Mouse (Mus musculus): ENCODE results near the gene Dusp18. TPM values are rescaled to one million over a fixed set of nuclear protein-coding genes. Genes with fewer than 3 reads are reported as not detected.

The Dusp18 gene
- polyA plus RNA-seq, 1 experiment = not detected

DNA sequence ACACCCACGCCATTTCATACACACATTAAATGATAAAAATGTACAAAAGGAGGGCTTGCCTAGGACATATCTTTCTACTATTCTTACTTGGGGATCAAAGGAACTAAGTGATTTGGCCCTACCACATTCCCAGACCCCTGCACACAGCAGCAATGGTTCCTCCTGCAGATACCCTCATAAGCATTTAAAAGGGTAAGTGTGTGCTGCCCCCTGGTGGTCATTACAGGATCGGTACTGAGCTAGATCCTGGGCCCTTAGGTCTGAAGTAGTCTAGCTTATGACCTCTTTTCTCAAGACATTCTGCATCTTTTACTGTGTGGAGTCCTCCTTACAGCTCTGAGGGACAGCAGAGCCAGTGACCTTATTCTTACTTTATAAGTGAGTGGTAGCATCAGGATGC, 15.2 kb upstream of the Dusp18 start:
- Histone ChIP-seq H3K36me3 (ENCODE audit: control insufficient read depth) (no peaks in the 10 kb centered on the region), H3K9me3 (ENCODE audit: control insufficient read depth, low read length) (no peaks in the 10 kb centered on the region), H3K4me3 (replicated peaks) (no peak overlapping the region), H3K27me3 (ENCODE audit: control insufficient read depth) (peaks cover 21% of the 10 kb centered on the region), H3K4me1 (ENCODE audit: control insufficient read depth) (no peaks in the 10 kb centered on the region)
- TF ChIP-seq GATA1 (IDR thresholded peaks at IDR 0.05; ENCODE audit: low read length) = no peak
- TF ChIP-seq TAL1 (IDR thresholded peaks at IDR 0.05; ENCODE audit: low read length) = no peak

DNA sequence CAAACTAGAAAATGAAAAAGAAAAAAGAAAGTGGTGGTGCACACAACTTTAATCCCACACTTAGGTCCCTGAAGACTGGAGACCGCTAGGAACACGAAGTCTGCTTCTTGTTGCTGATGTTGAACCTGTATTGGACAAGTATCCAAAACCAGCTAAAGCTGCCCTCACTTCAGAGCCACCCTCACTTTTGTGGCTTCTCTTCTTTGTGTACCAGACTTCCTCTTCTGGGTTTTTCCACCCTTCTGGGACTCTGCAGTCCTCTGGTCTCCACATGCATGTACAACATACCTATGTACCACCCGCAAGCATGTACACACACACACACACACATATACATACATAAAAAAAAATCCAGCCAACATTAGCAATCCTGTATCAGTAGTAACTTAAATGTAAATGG, 11.3 kb upstream of the Dusp18 start:
- no peak overlapping the region for H3K4me3 ChIP-seq (replicated peaks)
- no peaks in the 10 kb centered on the region for H3K36me3 ChIP-seq (ENCODE audit: control insufficient read depth)
- no peaks in the 10 kb centered on the region for H3K9me3 ChIP-seq (ENCODE audit: control insufficient read depth, low read length)
- TF ChIP-seq GATA1 (IDR thresholded peaks at IDR 0.05; ENCODE audit: low read length) = no peak
- no peak for TF ChIP-seq TAL1 (IDR thresholded peaks at IDR 0.05; ENCODE audit: low read length)
- H3K27me3 ChIP-seq (ENCODE audit: control insufficient read depth) = peaks cover 17% of the 10 kb centered on the region
- peaks cover 17% of the 10 kb centered on the region for H3K4me1 ChIP-seq (ENCODE audit: control insufficient read depth)

DNA sequence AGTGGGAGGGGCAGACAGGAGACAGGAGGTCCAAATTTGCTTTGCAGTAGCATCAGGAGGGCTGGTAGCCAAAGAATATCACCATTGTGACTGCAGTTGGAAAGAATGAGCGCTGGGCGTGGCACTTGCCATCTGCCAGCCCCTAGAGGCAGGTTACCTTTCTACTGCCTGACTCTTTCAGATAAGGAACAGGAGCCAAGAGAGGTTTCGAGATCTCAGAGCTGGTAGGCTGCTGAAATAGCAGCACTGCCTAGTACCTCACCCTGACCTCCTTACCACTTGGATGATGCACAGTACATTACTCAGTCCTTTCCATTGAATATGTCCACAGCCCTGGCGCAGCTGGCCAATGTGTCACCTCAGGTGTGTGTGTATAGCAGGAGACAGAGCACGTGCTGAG, 7.7 kb upstream of the Dusp18 start:
- H3K9me3 ChIP-seq (ENCODE audit: control insufficient read depth, low read length) = no peaks in the 10 kb centered on the region
- H3K4me1 ChIP-seq (ENCODE audit: control insufficient read depth) = peaks cover 17% of the 10 kb centered on the region
- no peaks in the 10 kb centered on the region for H3K36me3 ChIP-seq (ENCODE audit: control insufficient read depth)
- no peak overlapping the region for H3K4me3 ChIP-seq (replicated peaks)
- H3K27me3 ChIP-seq (ENCODE audit: control insufficient read depth) = peaks cover 20% of the 10 kb centered on the region
- TF ChIP-seq TAL1 (IDR thresholded peaks at IDR 0.05; ENCODE audit: low read length) (peak; percentile 51; the same call in 2 of the 3 replicates), GATA1 (IDR thresholded peaks at IDR 0.05; ENCODE audit: low read length) (no peak)

DNA sequence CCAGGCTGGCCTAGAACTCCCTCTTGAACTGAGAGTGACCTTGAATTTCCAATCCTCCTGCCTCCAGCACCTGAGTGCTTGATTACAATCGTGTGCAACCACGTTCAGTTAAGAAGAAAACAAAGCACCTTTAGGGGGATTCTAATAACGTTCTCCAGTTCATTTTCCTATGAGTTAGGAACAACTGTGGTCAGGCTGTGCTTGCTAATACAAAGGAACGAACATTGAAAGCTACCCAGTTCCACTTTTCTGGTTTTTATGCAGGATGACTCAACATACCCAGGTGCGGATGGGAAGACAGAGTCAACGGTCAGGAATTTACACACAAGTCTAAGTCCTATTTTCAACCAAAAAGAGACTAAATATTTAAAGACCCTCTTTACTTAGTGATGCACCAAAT, 1.1 kb upstream of the Dusp18 start:
- no peak for TF ChIP-seq TAL1 (IDR thresholded peaks at IDR 0.05; ENCODE audit: low read length)
- TF ChIP-seq GATA1 (IDR thresholded peaks at IDR 0.05; ENCODE audit: low read length) = no peak
- no peaks in the 10 kb centered on the region for H3K9me3 ChIP-seq (ENCODE audit: control insufficient read depth, low read length)

DNA sequence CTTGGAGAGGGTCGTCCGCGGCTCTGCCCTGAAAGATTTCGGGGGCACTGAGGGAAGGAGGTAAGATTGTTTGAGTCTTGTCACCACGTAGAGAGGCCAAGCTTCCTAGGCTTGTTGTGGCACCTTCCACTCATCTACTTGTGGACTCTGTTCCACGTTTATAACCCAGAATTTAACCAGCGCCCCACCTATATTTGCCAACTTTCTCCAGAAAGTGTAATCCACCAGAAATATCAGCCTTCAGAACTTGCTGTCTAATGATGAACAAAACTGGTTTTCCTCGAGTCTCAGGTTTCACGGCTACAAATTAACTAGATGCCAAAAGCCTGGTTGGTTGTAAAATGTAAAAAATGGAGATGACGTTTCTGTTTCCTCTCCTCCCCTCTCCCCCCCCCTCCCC, 418 bp downstream of the Dusp18 start:
- H3K4me3 ChIP-seq (replicated peaks) = peak overlapping the region; percentile 62

More for the DNA sequence above, 1.1 kb upstream of the Dusp18 start:
- Histone ChIP-seq H3K36me3 (ENCODE audit: control insufficient read depth) (no peaks in the 10 kb centered on the region), H3K4me1 (ENCODE audit: control insufficient read depth) (peaks cover 14% of the 10 kb centered on the region), H3K4me3 (replicated peaks) (no peak overlapping the region), H3K27me3 (ENCODE audit: control insufficient read depth) (peaks cover 19% of the 10 kb centered on the region)

DNA sequence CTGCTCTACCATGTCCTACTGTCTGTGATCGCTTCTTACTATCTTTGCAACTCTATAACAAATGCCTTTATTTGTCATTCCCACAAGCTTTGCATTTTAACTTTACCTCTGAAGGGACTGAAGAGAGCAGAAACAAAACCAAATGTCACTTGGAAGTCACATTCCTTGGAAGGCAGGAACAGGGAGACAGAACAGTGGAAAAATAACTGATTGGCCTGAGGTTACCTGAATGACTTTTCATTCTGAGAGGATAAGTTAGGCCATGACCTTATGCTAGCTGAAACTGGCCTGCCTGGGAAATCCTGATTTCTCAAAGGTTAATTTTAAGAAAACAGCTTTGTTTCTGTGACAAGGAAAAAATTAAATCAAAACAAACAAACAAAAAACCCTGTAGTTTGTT, 893 bp downstream of the Dusp18 start:
- TF ChIP-seq GATA1 (IDR thresholded peaks at IDR 0.05; ENCODE audit: low read length) (no peak), TAL1 (IDR thresholded peaks at IDR 0.05; ENCODE audit: low read length) (no peak)
- Histone ChIP-seq H3K36me3 (ENCODE audit: control insufficient read depth) (no peaks in the 10 kb centered on the region), H3K9me3 (ENCODE audit: control insufficient read depth, low read length) (no peaks in the 10 kb centered on the region), H3K4me3 (replicated peaks) (no peak overlapping the region), H3K4me1 (ENCODE audit: control insufficient read depth) (peaks cover 14% of the 10 kb centered on the region), H3K27me3 (ENCODE audit: control insufficient read depth) (peaks cover 14% of the 10 kb centered on the region)

More for the DNA sequence above, 418 bp downstream of the Dusp18 start:
- peaks cover 14% of the 10 kb centered on the region for H3K27me3 ChIP-seq (ENCODE audit: control insufficient read depth)
- TF ChIP-seq GATA1 (IDR thresholded peaks at IDR 0.05; ENCODE audit: low read length) (no peak), TAL1 (IDR thresholded peaks at IDR 0.05; ENCODE audit: low read length) (no peak)
- H3K9me3 ChIP-seq (ENCODE audit: control insufficient read depth, low read length) = no peaks in the 10 kb centered on the region
- H3K36me3 ChIP-seq (ENCODE audit: control insufficient read depth) = no peaks in the 10 kb centered on the region
- peaks cover 14% of the 10 kb centered on the region for H3K4me1 ChIP-seq (ENCODE audit: control insufficient read depth)

DNA sequence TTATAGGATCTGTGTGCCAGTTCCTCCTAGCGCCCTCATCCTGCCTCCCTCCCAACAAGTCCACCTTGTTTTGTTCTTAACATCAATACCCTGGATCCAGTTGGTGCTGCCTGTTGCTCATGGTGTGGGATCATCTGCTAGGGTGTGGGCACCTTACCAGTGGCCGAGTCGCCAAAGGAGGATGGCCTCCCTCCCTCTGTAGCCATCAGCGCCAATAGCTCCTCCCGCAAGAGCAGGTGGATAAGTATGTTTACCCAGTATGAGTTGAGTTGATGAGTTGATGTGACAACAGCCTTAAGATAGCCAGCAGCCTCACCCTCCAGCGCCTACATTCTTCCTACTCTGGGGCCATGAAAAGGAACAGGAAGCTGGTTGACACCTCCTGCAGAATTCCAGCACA, 5.3 kb downstream of the Dusp18 start:
- no peak overlapping the region for H3K4me3 ChIP-seq (replicated peaks)
- peaks cover 3% of the 10 kb centered on the region for H3K4me1 ChIP-seq (ENCODE audit: control insufficient read depth)
- no peaks in the 10 kb centered on the region for H3K36me3 ChIP-seq (ENCODE audit: control insufficient read depth)
- TF ChIP-seq GATA1 (IDR thresholded peaks at IDR 0.05; ENCODE audit: low read length) (no peak), TAL1 (IDR thresholded peaks at IDR 0.05; ENCODE audit: low read length) (no peak)
- no peaks in the 10 kb centered on the region for H3K27me3 ChIP-seq (ENCODE audit: control insufficient read depth)
- no peaks in the 10 kb centered on the region for H3K9me3 ChIP-seq (ENCODE audit: control insufficient read depth, low read length)

DNA sequence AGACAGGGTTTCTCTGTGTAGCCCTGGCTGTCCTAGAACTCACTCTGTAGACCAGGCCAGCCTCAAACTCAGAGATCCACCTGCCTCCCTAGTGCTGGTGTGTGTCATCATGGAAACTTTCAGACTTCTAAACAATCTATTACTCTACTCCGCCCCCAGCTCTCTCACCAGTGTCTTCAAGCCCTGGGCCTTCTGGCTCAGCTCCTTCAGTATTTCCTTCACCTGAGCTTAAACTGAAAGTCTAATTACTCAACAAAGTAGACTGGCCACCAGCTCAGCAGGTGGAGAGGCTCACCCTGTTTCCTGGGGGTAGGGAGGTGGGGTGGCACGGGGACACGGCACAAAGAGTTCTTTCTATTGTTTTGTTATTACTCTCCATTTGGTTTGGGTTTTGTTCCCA, 7.5 kb downstream of the Dusp18 start:
- H3K27me3 ChIP-seq (ENCODE audit: control insufficient read depth) = no peaks in the 10 kb centered on the region
- no peak overlapping the region for H3K4me3 ChIP-seq (replicated peaks)
- H3K4me1 ChIP-seq (ENCODE audit: control insufficient read depth) = no peaks in the 10 kb centered on the region
- H3K9me3 ChIP-seq (ENCODE audit: control insufficient read depth, low read length) = no peaks in the 10 kb centered on the region
- no peak for TF ChIP-seq GATA1 (IDR thresholded peaks at IDR 0.05; ENCODE audit: low read length)
- TF ChIP-seq TAL1 (IDR thresholded peaks at IDR 0.05; ENCODE audit: low read length) = no peak
- no peaks in the 10 kb centered on the region for H3K36me3 ChIP-seq (ENCODE audit: control insufficient read depth)

DNA sequence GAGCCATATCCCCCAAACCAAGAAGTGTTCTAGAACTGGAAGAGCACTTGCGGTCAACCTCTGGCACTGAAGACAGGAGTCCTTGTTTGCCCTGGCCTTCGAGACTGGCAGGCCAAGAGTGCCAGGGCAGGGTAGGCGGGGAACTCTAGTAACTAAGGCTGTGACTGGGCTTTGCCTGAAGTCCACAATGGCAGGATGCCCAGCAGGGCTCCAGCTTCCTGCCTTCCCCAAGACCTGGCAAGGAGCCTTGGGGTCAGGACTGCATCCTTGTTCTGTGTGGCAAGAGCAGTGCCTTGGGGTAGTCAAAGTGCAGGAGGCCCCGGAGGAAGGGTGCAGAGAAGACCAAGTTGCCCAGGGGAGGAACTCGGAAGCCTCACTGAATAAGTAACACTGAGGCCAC, 8.0 kb downstream of the Dusp18 start:
- H3K36me3 ChIP-seq (ENCODE audit: control insufficient read depth) = no peaks in the 10 kb centered on the region
- H3K27me3 ChIP-seq (ENCODE audit: control insufficient read depth) = no peaks in the 10 kb centered on the region
- H3K4me3 ChIP-seq (replicated peaks) = no peak overlapping the region
- no peaks in the 10 kb centered on the region for H3K4me1 ChIP-seq (ENCODE audit: control insufficient read depth)
- no peaks in the 10 kb centered on the region for H3K9me3 ChIP-seq (ENCODE audit: control insufficient read depth, low read length)
- no peak for TF ChIP-seq TAL1 (IDR thresholded peaks at IDR 0.05; ENCODE audit: low read length)

DNA sequence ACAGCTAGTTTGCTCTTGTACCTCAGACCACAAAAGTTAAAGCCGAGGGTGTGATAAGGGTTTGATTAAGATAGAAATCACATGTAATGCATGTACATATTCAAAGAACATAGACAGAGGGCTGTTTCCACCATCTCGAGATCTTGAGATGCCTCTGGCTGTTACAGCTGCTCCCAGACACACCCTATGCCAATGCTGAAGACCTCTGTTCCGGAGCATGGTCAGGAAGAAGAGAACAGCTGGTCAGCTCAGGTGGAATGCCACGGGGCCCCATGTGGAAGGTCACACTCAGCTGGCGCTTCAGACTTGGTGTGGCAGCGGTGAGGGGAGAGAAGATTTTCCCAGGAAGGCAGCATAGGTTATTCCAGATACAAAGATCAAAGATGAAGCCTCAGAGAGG, 9.6 kb downstream of the Dusp18 start:
- Histone ChIP-seq H3K9me3 (ENCODE audit: control insufficient read depth, low read length) (no peaks in the 10 kb centered on the region), H3K4me1 (ENCODE audit: control insufficient read depth) (no peaks in the 10 kb centered on the region; the same call in 1 of the 2 replicates), H3K27me3 (ENCODE audit: control insufficient read depth) (no peaks in the 10 kb centered on the region), H3K4me3 (replicated peaks) (no peak overlapping the region), H3K36me3 (ENCODE audit: control insufficient read depth) (no peaks in the 10 kb centered on the region)
- TF ChIP-seq TAL1 (IDR thresholded peaks at IDR 0.05; ENCODE audit: low read length) (no peak), GATA1 (IDR thresholded peaks at IDR 0.05; ENCODE audit: low read length) (no peak)
